Mouse (Mus musculus) cerebellum, adult 8-10 months (tissue): ENCODE data around the gene Gba2.

Source experiments
- DNase-seq: peaks from one replicate; pipeline ENCODE4 v3.0.0; 2022

The Gba2 gene

GRCm38 (mm10) chr4:43580721-43581120 lies 2.0 kb upstream of the Gba2 start:
- DNase-seq: no peak

- DNase-seq: no peak
Observed at GRCm38 (mm10) chr4:43579731-43580130, 1.1 kb upstream of the Gba2 start.

- DNase-seq: no peak
Observed at GRCm38 (mm10) chr4:43579256-43579655, 583 bp upstream of the Gba2 start.

- DNase-seq: no peak
Observed at GRCm38 (mm10) chr4:43577237-43577881, 1.3 kb downstream of the Gba2 start.

- no peak for DNase-seq
Observed at GRCm38 (mm10) chr4:43575356-43575755, 3.3 kb downstream of the Gba2 start.

- DNase-seq: no peak
Observed at GRCm38 (mm10) chr4:43573561-43573960, 5.1 kb downstream of the Gba2 start.

- no peak for DNase-seq
Observed at GRCm38 (mm10) chr4:43571395-43572045, 7.2 kb downstream of the Gba2 start.

GRCm38 (mm10) chr4:43567140-43567539 lies 11.5 kb downstream of the Gba2 start:
- DNase-seq: no peak

- DNase-seq: no peak
Observed at GRCm38 (mm10) chr4:43564231-43564630, 14.4 kb downstream of the Gba2 start.

- no peak for DNase-seq
Observed at GRCm38 (mm10) chr4:43563601-43563875, 15.1 kb downstream of the Gba2 start.

- DNase-seq: no peak
Observed at GRCm38 (mm10) chr4:43562769-43563600, 15.7 kb downstream of the Gba2 start.

GRCm38 (mm10) chr4:43561997-43562768 lies 16.5 kb downstream of the Gba2 start, which contains the start of the genes Creb3 and Tln1:
TSS of gene Creb3 (plus strand) at chr4:43562332.
TSS of gene Tln1 (minus strand) at chr4:43562691.
- DNase-seq: peak; percentile 91

- DNase-seq: no peak
Observed at GRCm38 (mm10) chr4:43561436-43561996, 17.2 kb downstream of the Gba2 start.

- no peak for DNase-seq
Observed at GRCm38 (mm10) chr4:43560976-43561375, 17.7 kb downstream of the Gba2 start.

GRCm38 (mm10) chr4:43560243-43560611 lies 18.4 kb downstream of the Gba2 start:
- DNase-seq: no peak

- DNase-seq: no peak
Observed at GRCm38 (mm10) chr4:43559519-43560242, 19.0 kb downstream of the Gba2 start.

- DNase-seq: no peak
Observed at GRCm38 (mm10) chr4:43558631-43559356, 19.9 kb downstream of the Gba2 start.

- DNase-seq: no peak
Observed at GRCm38 (mm10) chr4:43558028-43558630, 20.5 kb downstream of the Gba2 start.

GRCm38 (mm10) chr4:43555926-43556325 lies 22.7 kb downstream of the Gba2 start:
- no peak for DNase-seq

GRCm38 (mm10) chr4:43553891-43554290 lies 24.8 kb downstream of the Gba2 start:
- no peak for DNase-seq

GRCm38 (mm10) chr4:43552437-43552836 lies 26.2 kb downstream of the Gba2 start:
- DNase-seq: no peak
